Mouse (Mus musculus) MEL (cell line): Measurements from ENCODE around the gene Fth1. TPM values are rescaled to one million over a fixed set of nuclear protein-coding genes. Genes with fewer than 3 reads are reported as not detected.

Source experiments
- DNase-seq: peaks from one replicate; pipeline ENCODE4 v3.0.0; 2011; ENCODE audit warnings: low read depth, low spot score
- H3K27ac ChIP-seq: 2 replicates; pipeline ENCODE4 v1.5.1; 2012; ENCODE audit warnings: low read depth, mild to moderate bottlenecking, control low read depth, low read length, moderate library complexity; ENCODE audit not compliant: control insufficient read depth
- H3K27me3 ChIP-seq, 2 experiments: fragments of 150-350 bp in 1 of 2; sonication (generic) in 1 of 2; 2 replicates each; pipeline ENCODE4 v1.6.1; 2012; ENCODE audit warnings: low read length in 2 of 2, mild to moderate bottlenecking in 2 of 2, improper control_type of control experiment in 1 of 2, moderate library complexity in 1 of 2; ENCODE audit not compliant: insufficient read depth in 2 of 2, control insufficient read depth in 1 of 2
- H3K36me3 ChIP-seq, 2 experiments: 2 replicates each; pipeline ENCODE4 v1.6.1; 2012 to 2014; ENCODE audit warnings: low read length in 2 of 2, improper control_type of control experiment in 1 of 2, inconsistent platforms in 1 of 2, mild to moderate bottlenecking in 1 of 2; ENCODE audit not compliant: insufficient read depth in 2 of 2, control insufficient read depth in 1 of 2
- H3K4me1 ChIP-seq, 2 experiments: fragments of 150-350 bp in 1 of 2; sonication (generic) in 1 of 2; 2 replicates each; pipeline ENCODE4 v1.6.1; 2012; ENCODE audit warnings: low read length in 2 of 2, improper control_type of control experiment in 1 of 2, mild to moderate bottlenecking in 1 of 2; ENCODE audit not compliant: insufficient read depth in 2 of 2, control insufficient read depth in 1 of 2
- H3K4me3 ChIP-seq, 2 experiments: fragments of 150-350 bp in 1 of 2; sonication (generic) in 1 of 2; 2 replicates each; pipeline ENCODE4 v1.5.1; 2012; ENCODE audit warnings: low read depth in 2 of 2, low read length in 2 of 2, mild to moderate bottlenecking in 2 of 2, moderate library complexity in 2 of 2, control low read depth in 1 of 2, improper control_type of control experiment in 1 of 2; ENCODE audit not compliant: control insufficient read depth in 1 of 2, insufficient read depth in 1 of 2
- H3K79me2 ChIP-seq: 2 replicates; pipeline ENCODE4 v1.6.1; 2012; ENCODE audit warnings: mild to moderate bottlenecking, low read length, moderate library complexity; ENCODE audit not compliant: control insufficient read depth, poor library complexity, insufficient read depth
- H3K9ac ChIP-seq: 2 replicates; pipeline ENCODE4 v1.6.1; 2012; ENCODE audit warnings: low read depth, mild to moderate bottlenecking, control low read depth, low read length, moderate library complexity; ENCODE audit not compliant: control insufficient read depth, poor library complexity, severe bottlenecking
- H3K9me3 ChIP-seq: fragments of 150-350 bp; sonication (generic); replicated peaks from 2 replicates; pipeline ENCODE4 v1.6.1; 2012; ENCODE audit warnings: mild to moderate bottlenecking, low read length, improper control_type of control experiment, moderate library complexity; ENCODE audit not compliant: insufficient read depth
- CHD1 ChIP-seq: IDR thresholded peaks from 2 replicates; pipeline ENCODE4 v1.6.1; 2012; ENCODE audit warnings: low read depth, mild to moderate bottlenecking, inconsistent platforms, low read length, improper control_type of control experiment
- GATA1 ChIP-seq: IDR thresholded peaks from 2 replicates; pipeline ENCODE4 v1.6.1; 2011; ENCODE audit warnings: low read depth, low read length, improper control_type of control experiment
- KAT2A ChIP-seq: conservative IDR thresholded peaks from 2 replicates; pipeline ENCODE4 v1.6.1; 2012; ENCODE audit warnings: low read depth, low read length, improper control_type of control experiment, inconsistent platforms
- MAZ ChIP-seq: IDR thresholded peaks from 2 replicates; pipeline ENCODE4 v1.6.1; 2012; ENCODE audit warnings: low read depth, mild to moderate bottlenecking, inconsistent platforms, low read length, improper control_type of control experiment
- MXI1 ChIP-seq: IDR thresholded peaks from 2 replicates; pipeline ENCODE4 v1.6.1; 2011; ENCODE audit warnings: mild to moderate bottlenecking, low read depth, low read length, improper control_type of control experiment
- MYC ChIP-seq: IDR thresholded peaks from 2 replicates; pipeline ENCODE4 v1.6.1; 2011; ENCODE audit warnings: low read depth, mild to moderate bottlenecking, low read length, improper control_type of control experiment, moderate library complexity
- POLR2A ChIP-seq, 2 experiments: IDR thresholded peaks; 2 replicates each; pipeline ENCODE4 v1.6.1; 2011 to 2012; ENCODE audit warnings: low read length in 2 of 2, mild to moderate bottlenecking in 2 of 2, control low read depth in 1 of 2, improper control_type of control experiment in 1 of 2, low read depth in 1 of 2, moderate library complexity in 1 of 2; ENCODE audit not compliant: control insufficient read depth in 1 of 2, insufficient read depth in 1 of 2, poor library complexity in 1 of 2
- POLR2AphosphoS2 ChIP-seq: IDR thresholded peaks from 2 replicates; pipeline ENCODE4 v1.6.1; 2011; ENCODE audit warnings: low read length, improper control_type of control experiment
- POLR2AphosphoS5 ChIP-seq: IDR thresholded peaks from 2 replicates; pipeline ENCODE4 v1.6.1; 2012; ENCODE audit warnings: low read depth, borderline replicate concordance, mild to moderate bottlenecking, inconsistent platforms, low read length, moderate library complexity, mixed read lengths
- SIN3A ChIP-seq: IDR thresholded peaks from 2 replicates; pipeline ENCODE4 v1.6.1; 2012; ENCODE audit warnings: low read length, improper control_type of control experiment, inconsistent platforms
- TAL1 ChIP-seq: IDR thresholded peaks from 2 replicates; pipeline ENCODE4 v1.6.1; 2012; ENCODE audit warnings: mild to moderate bottlenecking, inconsistent platforms, low read length, moderate library complexity, mixed read lengths
- USF1 ChIP-seq: IDR thresholded peaks from 2 replicates; pipeline ENCODE4 v1.6.1; 2014; ENCODE audit warnings: low read depth, mild to moderate bottlenecking, inconsistent platforms, low read length, improper control_type of control experiment, moderate library complexity
- ZMIZ1 ChIP-seq: IDR thresholded peaks from 2 replicates; pipeline ENCODE4 v1.6.1; 2012; ENCODE audit warnings: low read depth, mild to moderate bottlenecking, inconsistent platforms, low read length, improper control_type of control experiment, moderate library complexity
- ZNF384 ChIP-seq: IDR thresholded peaks from 2 replicates; pipeline ENCODE4 v1.6.1; 2012; ENCODE audit warnings: low read depth, mild to moderate bottlenecking, inconsistent platforms, low read length, improper control_type of control experiment
- polyA plus RNA-seq, 2 experiments: library from polyadenylated mRNA; stranded (reverse) in 1 of 2; unstranded in 1 of 2; fragments of >175 nt in 1 of 2; fragments of >200 nt in 1 of 2; gene quantifications; 2 replicates each; pipeline versions ENCODE4 v1.2.1 to v1.2.4; 2012; ENCODE audit warnings: low replicate concordance in 2 of 2, low read depth in 1 of 2; ENCODE audit not compliant: insufficient read length in 2 of 2, insufficient read depth in 1 of 2, missing spikeins in 1 of 2
- total RNA-seq: library from RNA; depleted of rRNA; stranded (reverse); fragments of 300-350 nt; gene quantifications from 2 replicates; pipeline ENCODE4 v1.2.3, GENCODE M21; 2012

Fth1 gene
- total and polyA plus RNA-seq, 3 experiments = 444 to 2,175 (median 2,118) TPM

DNA sequence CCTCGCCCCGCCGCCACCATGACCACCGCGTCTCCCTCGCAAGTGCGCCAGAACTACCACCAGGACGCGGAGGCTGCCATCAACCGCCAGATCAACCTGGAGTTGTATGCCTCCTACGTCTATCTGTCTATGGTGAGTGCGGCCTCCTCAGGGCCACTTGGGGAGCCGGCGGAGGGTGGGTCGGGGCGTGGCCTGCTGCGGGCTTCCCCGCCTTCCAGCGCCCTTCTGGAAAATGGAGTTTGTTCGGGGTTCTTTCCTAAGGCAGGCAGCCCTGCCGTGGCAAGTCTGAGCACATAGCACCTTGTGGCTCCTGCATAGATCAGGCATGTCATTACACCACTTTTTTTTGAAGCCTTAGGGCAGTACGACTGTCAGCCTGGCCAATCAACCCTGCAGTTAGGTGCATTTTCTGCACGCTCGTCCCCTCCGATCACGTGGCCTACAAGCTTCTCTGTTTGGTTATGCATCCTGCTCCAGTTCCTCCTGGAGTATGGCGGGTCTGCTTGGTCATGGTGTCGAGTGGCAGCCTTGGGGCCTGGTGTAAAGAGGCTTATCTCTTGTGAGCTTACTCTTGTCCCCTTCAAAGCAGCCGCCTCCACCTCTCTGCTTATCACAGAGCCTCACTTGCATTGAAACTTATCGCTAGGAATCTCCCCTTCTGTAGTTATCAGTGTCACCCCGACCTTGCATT is 2.6 kb downstream of the Fth1 start (continued):
- TF ChIP-seq MYC (peak; percentile 71; the same call in 1 of the 2 replicates), MAZ (peak; percentile 60), MXI1 (peak; percentile 96), KAT2A (peak; percentile 52; the same call in 1 of the 2 replicates), TAL1 (peak; percentile 74), ZNF384 (no peak), GATA1 (peak; percentile 97)
- TF ChIP-seq, all 39 proteins: peak for 24

DNA sequence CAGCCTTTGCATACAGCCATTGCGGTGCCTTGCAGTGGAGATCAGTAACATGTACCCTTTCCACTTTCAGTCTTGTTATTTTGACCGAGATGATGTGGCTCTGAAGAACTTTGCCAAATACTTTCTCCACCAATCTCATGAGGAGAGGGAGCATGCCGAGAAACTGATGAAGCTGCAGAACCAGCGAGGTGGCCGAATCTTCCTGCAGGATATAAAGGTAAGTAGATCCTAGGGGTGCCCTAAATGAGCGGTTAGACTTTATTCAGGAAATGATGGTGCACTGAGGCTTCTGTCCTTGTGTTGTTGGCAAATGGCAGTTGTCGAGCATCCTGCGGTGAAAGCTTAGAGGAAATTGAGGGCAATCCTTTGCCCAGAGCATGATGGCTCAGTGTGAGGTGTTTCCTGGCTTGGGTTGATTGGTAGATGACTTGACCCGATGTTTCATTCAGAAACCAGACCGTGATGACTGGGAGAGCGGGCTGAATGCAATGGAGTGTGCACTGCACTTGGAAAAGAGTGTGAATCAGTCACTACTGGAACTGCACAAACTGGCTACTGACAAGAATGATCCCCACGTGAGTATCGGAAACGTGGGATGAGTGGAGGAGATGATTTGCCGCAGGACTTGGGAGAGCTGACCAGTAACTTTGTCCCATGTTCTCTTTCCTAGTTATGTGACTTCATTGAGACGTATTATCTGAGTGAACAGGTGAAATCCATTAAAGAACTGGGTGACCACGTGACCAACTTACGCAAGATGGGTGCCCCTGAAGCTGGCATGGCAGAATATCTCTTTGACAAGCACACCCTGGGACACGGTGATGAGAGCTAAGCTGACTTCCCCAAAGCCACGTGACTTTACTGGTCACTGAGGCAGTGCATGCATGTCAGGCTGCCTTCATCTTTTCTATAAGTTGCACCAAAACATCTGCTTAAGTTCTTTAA is 4.0 kb downstream of the Fth1 start:
- peaks cover 21 to 28% of the 10 kb centered on the region in 2 experiments for H3K4me1 ChIP-seq

DNA sequence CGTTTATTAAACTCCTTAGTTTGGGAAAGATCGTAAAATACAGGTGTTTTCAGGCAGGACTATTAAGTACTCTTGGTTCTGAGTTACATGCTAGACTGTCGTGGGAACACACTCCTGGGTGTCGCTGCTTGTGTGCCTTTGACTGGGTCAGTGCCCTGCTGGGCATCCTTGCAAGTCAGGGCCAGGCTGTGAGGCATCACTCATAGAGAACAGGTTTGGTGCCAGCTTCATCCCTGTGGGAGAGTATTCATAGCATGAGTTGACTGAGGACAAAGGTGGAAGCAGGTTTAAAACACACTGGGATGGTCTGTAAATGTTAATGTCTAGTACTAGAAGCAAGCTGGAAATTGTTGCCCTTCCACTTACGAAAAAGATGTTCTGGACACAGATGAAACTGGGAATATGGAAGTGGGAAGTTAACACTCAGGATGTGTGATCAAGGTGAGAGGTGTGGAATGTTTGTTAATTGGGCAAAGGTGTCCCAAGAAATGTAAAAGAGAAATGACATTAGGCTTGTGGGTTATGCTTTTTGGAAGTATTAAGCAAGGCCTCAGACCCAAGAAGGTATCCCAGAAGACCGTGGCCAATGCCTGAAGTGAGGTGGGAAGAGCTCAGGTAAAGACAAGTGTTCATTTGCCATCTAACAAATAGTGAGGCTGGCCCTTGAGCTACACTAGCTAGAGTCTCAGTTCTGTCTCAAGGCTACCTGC is 4.9 kb downstream of the Fth1 start:
- Histone ChIP-seq H3K4me1 (peaks cover 14 to 32% of the 10 kb centered on the region in 2 experiments), H3K4me3 (no peak overlapping the region), H3K36me3 (peaks cover 14 to 36% of the 10 kb centered on the region in 2 experiments), H3K9ac (no peak overlapping the region), H3K27me3 (no peaks in the 10 kb centered on the region), H3K27ac (no peak overlapping the region), H3K9me3 (no peaks in the 10 kb centered on the region), H3K79me2 (peaks cover 25% of the 10 kb centered on the region)
- DNase-seq = peak; percentile 28
- no peak for TF ChIP-seq USF1
- TF ChIP-seq ZMIZ1 = peak; percentile 58; the same call in 1 of the 2 replicates
- peak; percentile 70; the same call in 1 of the 2 replicates for TF ChIP-seq POLR2AphosphoS5
- peak; percentile 94; the same call in 1 of the 2 replicates for TF ChIP-seq POLR2AphosphoS2
- peak in 1 of 2 experiments; percentile 65; a peak in 1 of 4 replicates for TF ChIP-seq POLR2A (IDR thresholded peaks at IDR 0.05; ENCODE audit: control insufficient read depth in 1 of 2, insufficient read depth in 1 of 2, low read depth in 1 of 2, low read length in 2 of 2, poor library complexity in 1 of 2)
- no peak for TF ChIP-seq CHD1

More for the DNA sequence above, 4.0 kb downstream of the Fth1 start:
- peak; percentile 29 for DNase-seq
- TF ChIP-seq SIN3A (no peak), USF1 (peak; percentile 49)
- Histone ChIP-seq H3K27me3 (no peaks in the 10 kb centered on the region), H3K36me3 (peaks cover 14 to 41% of the 10 kb centered on the region in 2 experiments), H3K9ac (peak overlapping the region; percentile 97), H3K4me3 (peak overlapping the region; percentile 90 to 96), H3K79me2 (peaks cover 25% of the 10 kb centered on the region), H3K9me3 (no peaks in the 10 kb centered on the region), H3K27ac (peak overlapping the region; percentile 96)
